Mouse (Mus musculus): ENCODE measurements at regions not wholly inside any gene's neighbourhood (a gene's known extent, or its start where the extent isn't known, plus 50 kb on each side); places are given as distances from the start of the nearest gene placed in this dataset.

- ATAC-seq (ENCODE audit: low FRiP score, low read depth): no peak
These were observed 969.1 kb downstream of the Serpinb8 start for GRCm38 (mm10) chr1:108558882-108559281.

GRCm38 (mm10) chr1:108562981-108563380 lies 973.2 kb downstream of the Serpinb8 start:
- 63% methylated on average over 1 of the region's 1 CpGs for WGBS
- Histone ChIP-seq H3K27ac (no peak overlapping the region), H3K36me3 (no peaks in the 10 kb centered on the region), H3K27me3 (no peaks in the 10 kb centered on the region), H3K4me2 (replicated peaks) (no peak overlapping the region), H3K4me1 (no peaks in the 10 kb centered on the region), H3K9ac (no peak overlapping the region), H3K4me3 (no peak overlapping the region), H3K9me3 (no peaks in the 10 kb centered on the region)
- no peak for ATAC-seq (ENCODE audit: low FRiP score, low read depth)

More at GRCm38 (mm10) chr1:108558882-108559281, 969.1 kb downstream of the Serpinb8 start:
- Histone ChIP-seq H3K9ac (no peak overlapping the region), H3K4me1 (no peaks in the 10 kb centered on the region), H3K4me3 (no peak overlapping the region), H3K27ac (no peak overlapping the region), H3K4me2 (replicated peaks) (no peak overlapping the region), H3K9me3 (no peaks in the 10 kb centered on the region), H3K27me3 (no peaks in the 10 kb centered on the region), H3K36me3 (no peaks in the 10 kb centered on the region)
- 84% methylated on average over 1 of the region's 1 CpGs for WGBS

- no peak overlapping the region for H3K4me3 ChIP-seq
- H3K9me3 ChIP-seq: no peaks in the 10 kb centered on the region
- H3K4me2 ChIP-seq (replicated peaks): no peak overlapping the region
- H3K9ac ChIP-seq: no peak overlapping the region
- 31% methylated on average over 3 of the region's 3 CpGs for WGBS
- H3K27me3 ChIP-seq: no peaks in the 10 kb centered on the region
- H3K4me1 ChIP-seq: no peaks in the 10 kb centered on the region
- H3K27ac ChIP-seq: no peak overlapping the region
- no peaks in the 10 kb centered on the region for H3K36me3 ChIP-seq
- ATAC-seq (ENCODE audit: low FRiP score, low read depth): peak; percentile 59; the same call in 1 of the 2 replicates
These were observed 982.2 kb downstream of the Serpinb8 start for GRCm38 (mm10) chr1:108571977-108572376.

- no peaks in the 10 kb centered on the region for H3K27me3 ChIP-seq
- no peak overlapping the region for H3K4me3 ChIP-seq
- no peak overlapping the region for H3K27ac ChIP-seq
- no peak for ATAC-seq (ENCODE audit: low FRiP score, low read depth)
- H3K4me1 ChIP-seq: no peaks in the 10 kb centered on the region
- no peaks in the 10 kb centered on the region for H3K36me3 ChIP-seq
- H3K9me3 ChIP-seq: no peaks in the 10 kb centered on the region
- H3K9ac ChIP-seq: no peak overlapping the region
- no peak overlapping the region for H3K4me2 ChIP-seq (replicated peaks)
These were observed 983.0 kb downstream of the Serpinb8 start for GRCm38 (mm10) chr1:108572765-108573164.

DNA sequence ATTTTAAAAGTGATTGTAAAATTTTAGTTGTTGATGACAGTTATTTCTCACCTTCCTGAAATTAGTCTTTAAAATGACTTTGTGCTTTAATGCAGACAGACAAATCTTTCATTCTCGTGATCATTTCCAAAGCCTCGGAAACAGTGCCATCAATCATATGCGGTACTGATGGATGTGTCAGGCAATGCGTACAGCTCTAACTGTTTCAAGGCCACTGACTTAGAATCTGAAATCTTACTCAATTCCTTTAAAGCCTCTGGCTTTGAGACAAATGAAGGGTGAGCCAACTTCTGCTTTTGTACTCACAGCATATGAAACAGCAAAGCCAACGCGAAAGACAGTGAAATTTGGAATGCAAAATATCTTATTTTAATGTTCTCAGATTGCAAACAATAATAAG lies 987.0 kb downstream of the Serpinb8 start:
- no peak for ATAC-seq (ENCODE audit: low FRiP score, low read depth)
- WGBS: 77% methylated on average over 6 of the region's 6 CpGs
- H3K9ac ChIP-seq: no peak overlapping the region

GRCm38 (mm10) chr1:108577793-108578192 lies 988.0 kb downstream of the Serpinb8 start:
- Histone ChIP-seq H3K9ac (no peak overlapping the region), H3K4me2 (replicated peaks) (no peak overlapping the region), H3K27me3 (no peaks in the 10 kb centered on the region), H3K36me3 (no peaks in the 10 kb centered on the region), H3K4me1 (no peaks in the 10 kb centered on the region), H3K27ac (no peak overlapping the region), H3K4me3 (no peak overlapping the region), H3K9me3 (no peaks in the 10 kb centered on the region)
- no peak for ATAC-seq (ENCODE audit: low FRiP score, low read depth)
- 87% methylated on average over 3 of the region's 3 CpGs for WGBS

More for the DNA sequence above, 987.0 kb downstream of the Serpinb8 start:
- Histone ChIP-seq H3K4me1 (no peaks in the 10 kb centered on the region), H3K4me2 (replicated peaks) (no peak overlapping the region), H3K9me3 (no peaks in the 10 kb centered on the region), H3K27ac (no peak overlapping the region), H3K4me3 (no peak overlapping the region), H3K27me3 (no peaks in the 10 kb centered on the region), H3K36me3 (no peaks in the 10 kb centered on the region)

GRCm38 (mm10) chr1:108592720-108593422 lies 1003.1 kb downstream of the Serpinb8 start:
- Histone ChIP-seq H3K4me2 (replicated peaks) (no peak overlapping the region), H3K9ac (no peak overlapping the region), H3K9me3 (no peaks in the 10 kb centered on the region), H3K27ac (no peak overlapping the region), H3K27me3 (no peaks in the 10 kb centered on the region), H3K4me3 (no peak overlapping the region), H3K4me1 (no peaks in the 10 kb centered on the region), H3K36me3 (no peaks in the 10 kb centered on the region)
- 77% methylated on average over 3 of the region's 3 CpGs for WGBS
- no peak for ATAC-seq (ENCODE audit: low FRiP score, low read depth)

DNA sequence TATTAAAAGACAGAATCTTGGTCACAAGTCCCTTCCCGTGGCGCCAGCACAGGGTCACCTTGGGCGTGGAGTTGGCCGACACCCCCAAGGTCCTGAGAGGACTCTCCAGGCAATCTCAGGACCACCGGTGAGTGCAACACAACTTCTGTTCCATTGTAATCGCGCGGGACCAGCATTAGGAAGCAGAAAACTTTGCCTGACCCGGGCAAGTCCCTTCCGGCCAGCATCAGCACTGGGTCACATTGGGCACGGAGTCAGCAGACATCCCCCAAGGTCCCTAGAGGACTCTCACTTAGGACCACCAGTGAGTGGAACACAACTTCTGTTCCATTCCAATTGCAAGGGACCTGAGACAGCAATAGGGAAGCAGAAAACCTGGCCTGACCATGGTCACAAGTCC lies 1007.3 kb downstream of the Serpinb8 start:
- Histone ChIP-seq H3K4me1 (no peaks in the 10 kb centered on the region), H3K4me3 (no peak overlapping the region), H3K27ac (no peak overlapping the region), H3K4me2 (replicated peaks) (no peak overlapping the region), H3K36me3 (no peaks in the 10 kb centered on the region), H3K27me3 (no peaks in the 10 kb centered on the region), H3K9me3 (no peaks in the 10 kb centered on the region), H3K9ac (no peak overlapping the region)
- ATAC-seq (ENCODE audit: low FRiP score, low read depth): no peak
- WGBS: 88% methylated on average over 11 of the region's 11 CpGs
